Mouse (Mus musculus): ENCODE results near the gene C3.

The C3 gene

GRCm38 (mm10) chr17:57223313-57223712, 4.6 kb downstream of the C3 start:
- DNase-seq (ENCODE audit: low spot score in 2 of 2), result no peak

- DNase-seq (ENCODE audit: low spot score in 2 of 2), result no peak
Measured at GRCm38 (mm10) chr17:57221911-57222310, 6.0 kb downstream of the C3 start.

GRCm38 (mm10) chr17:57219884-57220207, 8.1 kb downstream of the C3 start:
- DNase-seq (ENCODE audit: low spot score in 2 of 2), result peak in 1 of 2 experiments; percentile 21

- DNase-seq (ENCODE audit: low spot score in 2 of 2), result peak; percentile 51 to 63
Measured at GRCm38 (mm10) chr17:57219167-57219883, 8.6 kb downstream of the C3 start.

GRCm38 (mm10) chr17:57218335-57218900, 9.5 kb downstream of the C3 start:
- DNase-seq (ENCODE audit: low spot score in 2 of 2), result no peak

- no peak for DNase-seq (ENCODE audit: low spot score in 2 of 2)
Measured at GRCm38 (mm10) chr17:57214676-57215387, 13.1 kb downstream of the C3 start.

GRCm38 (mm10) chr17:57211501-57211900, 16.4 kb downstream of the C3 start:
- no peak for DNase-seq (ENCODE audit: low spot score in 2 of 2)

GRCm38 (mm10) chr17:57209330-57209729, 18.6 kb downstream of the C3 start:
- DNase-seq (ENCODE audit: low spot score in 2 of 2), result no peak

- no peak for DNase-seq (ENCODE audit: low spot score in 2 of 2)
Measured at GRCm38 (mm10) chr17:57207938-57208337, 20.0 kb downstream of the C3 start.

- DNase-seq (ENCODE audit: low spot score in 2 of 2), result no peak
Measured at GRCm38 (mm10) chr17:57201841-57202724, 25.9 kb downstream of the C3 start.

- no peak for DNase-seq (ENCODE audit: low spot score in 2 of 2)
Measured at GRCm38 (mm10) chr17:57198252-57198651, 29.7 kb downstream of the C3 start.

- DNase-seq (ENCODE audit: low spot score in 2 of 2), result no peak
Measured at GRCm38 (mm10) chr17:57195326-57196010, 32.5 kb downstream of the C3 start.

- no peak for DNase-seq (ENCODE audit: low spot score in 2 of 2)
Measured at GRCm38 (mm10) chr17:57194771-57195170, 33.2 kb downstream of the C3 start.

GRCm38 (mm10) chr17:57194041-57194507, 33.9 kb downstream of the C3 start, which contains the start of gene Tnfsf14:
Gene Tnfsf14 (minus strand): TSS chr17:57194177.
- DNase-seq (ENCODE audit: low spot score in 2 of 2), result peak in 1 of 2 experiments; percentile 15

GRCm38 (mm10) chr17:57188510-57189192, 39.3 kb downstream of the C3 start:
- no peak for DNase-seq (ENCODE audit: low spot score in 2 of 2)

- no peak for DNase-seq (ENCODE audit: low spot score in 2 of 2)
Measured at GRCm38 (mm10) chr17:57185641-57186040, 42.3 kb downstream of the C3 start.

GRCm38 (mm10) chr17:57182871-57183270, 45.1 kb downstream of the C3 start:
- no peak for DNase-seq (ENCODE audit: low spot score in 2 of 2)

- no peak for DNase-seq (ENCODE audit: low spot score in 2 of 2)
Measured at GRCm38 (mm10) chr17:57180363-57180762, 47.6 kb downstream of the C3 start.

GRCm38 (mm10) chr17:57173351-57173750, 54.6 kb downstream of the C3 start:
- no peak for DNase-seq (ENCODE audit: low spot score in 2 of 2)

GRCm38 (mm10) chr17:57172378-57172777, 55.6 kb downstream of the C3 start:
- no peak for DNase-seq (ENCODE audit: low spot score in 2 of 2)
